9 mouse cellular contexts compared by ENCODE assay signal in genomic region chr2:181644361-181644760, GRCm38 (mm10). TPM values are rescaled to one million over a fixed set of nuclear protein-coding genes. Genes with fewer than 3 reads are reported as not detected.
DNase-seq lines count a peak whose midpoint lies in the region; ATAC-seq and TF ChIP-seq lines count a peak whose summit lies in the region.
"Had no signal": no experiment of that assay in that cellular context is flagged by ENCODE, and none has a peak within 500 bp of the region (broad histone marks: within the 10 kb centered on the region; RNA-seq: fewer than 3 reads in every experiment).

No protein-coding gene starts in this region.

- peaks cover 48% of the 10 kb centered on the region for H3K36me3 ChIP-seq in intestine, postnatal 0 days (ENCODE audit: control insufficient read depth, insufficient read depth)
- peaks cover 34% of the 10 kb centered on the region for H3K36me3 ChIP-seq in intestine, embryonic 15.5 days
- H3K36me3 ChIP-seq in E14TG2a.4 (ENCODE audit: insufficient read depth, low read length) = peaks cover 92% of the 10 kb centered on the region
- peaks cover 87% of the 10 kb centered on the region for H3K36me3 ChIP-seq in liver, embryonic 13.5 days
- peaks cover 37% of the 10 kb centered on the region for H3K36me3 ChIP-seq in spleen, adult 2 months (ENCODE audit: control insufficient read depth, insufficient read depth, low read length)

- peaks cover 6% of the 10 kb centered on the region; the same call in 1 of the 2 replicates for H3K4me1 ChIP-seq in intestine, postnatal 0 days (replicated peaks; ENCODE audit: control insufficient read depth, insufficient read depth, low read length)
- no peaks in the 10 kb centered on the region for H3K4me1 ChIP-seq in intestine, embryonic 15.5 days (replicated peaks)
- H3K4me1 ChIP-seq in E14TG2a.4 (replicated peaks; ENCODE audit: low read depth, low read length) = peaks cover 3% of the 10 kb centered on the region; the same call in 1 of the 2 replicates
- no peaks in the 10 kb centered on the region for H3K4me1 ChIP-seq in liver, embryonic 13.5 days (replicated peaks)
- no peaks in the 10 kb centered on the region for H3K4me1 ChIP-seq in spleen, adult 2 months (ENCODE audit: control insufficient read depth, insufficient read depth, insufficient read length)

- H3K9me3 ChIP-seq in intestine, postnatal 0 days (ENCODE audit: control insufficient read depth) = no peaks in the 10 kb centered on the region
- no peaks in the 10 kb centered on the region for H3K9me3 ChIP-seq in intestine, embryonic 15.5 days
- H3K9me3 ChIP-seq in E14TG2a.4 (ENCODE audit: low read length) = no peaks in the 10 kb centered on the region
- no peaks in the 10 kb centered on the region for H3K9me3 ChIP-seq in liver, embryonic 13.5 days (replicated peaks)

- no peaks in the 10 kb centered on the region for H3K27me3 ChIP-seq in intestine, postnatal 0 days (replicated peaks; ENCODE audit: control insufficient read depth, insufficient read depth, low read length)
- no peaks in the 10 kb centered on the region for H3K27me3 ChIP-seq in intestine, embryonic 15.5 days (replicated peaks)
- H3K27me3 ChIP-seq in E14TG2a.4 (ENCODE audit: insufficient read depth, low read length) = no peaks in the 10 kb centered on the region
- H3K27me3 ChIP-seq in liver, embryonic 13.5 days = no peaks in the 10 kb centered on the region
- no peaks in the 10 kb centered on the region for H3K27me3 ChIP-seq in spleen, adult 2 months (ENCODE audit: control insufficient read depth, insufficient read depth, low read length)

- peak; percentile 23 for DNase-seq in adrenal gland, adult 8-10 months
- peak; percentile 40 for DNase-seq in liver, embryonic 13.5 days
- DNase-seq in spleen, adult 2 months (ENCODE audit: low read depth in 1 of 2, low spot score in 2 of 2) = peak; percentile 27 to 29
- no peak for DNase-seq in urinary bladder, adult 2 months (ENCODE audit: low spot score)

- TF ChIP-seq CTCF in intestine, postnatal 0 days (IDR thresholded peaks at IDR 0.05; ENCODE audit: low read depth) = peak; percentile 87
- TF ChIP-seq CTCF in E14TG2a.4 (conservative IDR thresholded peaks at IDR 0.05; ENCODE audit: low read length) = peak; percentile 88
- TF ChIP-seq CTCF in spleen, adult 2 months (IDR thresholded peaks at IDR 0.05; ENCODE audit: extremely low read depth, insufficient read depth, insufficient read length, insufficient replicate concordance) = peak; percentile 38; the same call in 1 of the 2 replicates

- no peak overlapping the region for H3K4me3 ChIP-seq in intestine, postnatal 0 days (ENCODE audit: low read depth, low read length)
- no peak overlapping the region for H3K4me3 ChIP-seq in intestine, embryonic 15.5 days (replicated peaks)
- H3K4me3 ChIP-seq in E14TG2a.4 (replicated peaks; ENCODE audit: low read length) = no peak overlapping the region
- no peak overlapping the region for H3K4me3 ChIP-seq in liver, embryonic 13.5 days (replicated peaks)
- no peak overlapping the region for H3K4me3 ChIP-seq in spleen, adult 2 months (ENCODE audit: extremely low read depth, insufficient read depth, insufficient read length)

- H3K4me2 ChIP-seq in intestine, postnatal 0 days (replicated peaks; ENCODE audit: low read depth) = no peak overlapping the region
- H3K4me2 ChIP-seq in intestine, embryonic 15.5 days (replicated peaks) = no peak overlapping the region
- no peak overlapping the region for H3K4me2 ChIP-seq in liver, embryonic 13.5 days

- WGBS in intestine, postnatal 0 days = 80% methylated on average over 2 of the region's 2 CpGs
- WGBS in intestine, embryonic 15.5 days = 94% methylated on average over 2 of the region's 2 CpGs
- 71% methylated on average over 2 of the region's 2 CpGs for WGBS in liver, embryonic 13.5 days (ENCODE audit: insufficient replicate concordance)
- WGBS in spleen, adult 2 months = 85% methylated on average over 2 of the region's 2 CpGs

- TF ChIP-seq POLR2A in spleen, adult 2 months (IDR thresholded peaks at IDR 0.05; ENCODE audit: low read depth, low read length) = no peak

- no peak for ATAC-seq in intestine, postnatal 0 days
- ATAC-seq in intestine, embryonic 15.5 days = no peak
- ATAC-seq in erythroid progenitor cell, adult 5-6 weeks (replicated peaks; ENCODE audit: low FRiP score, poor library complexity, severe bottlenecking) = peak; percentile 63; the same call in 1 of the 2 replicates
- ATAC-seq in liver, embryonic 13.5 days (ENCODE audit: low read depth) = no peak

- no peak overlapping the region for H3K9ac ChIP-seq in intestine, postnatal 0 days (ENCODE audit: low read depth, low read length)
- H3K9ac ChIP-seq in intestine, embryonic 15.5 days = no peak overlapping the region
- no peak overlapping the region for H3K9ac ChIP-seq in liver, embryonic 13.5 days

- H3K27ac ChIP-seq in intestine, postnatal 0 days (ENCODE audit: low read depth, low read length) = no peak overlapping the region
- no peak overlapping the region for H3K27ac ChIP-seq in intestine, embryonic 15.5 days
- no peak overlapping the region for H3K27ac ChIP-seq in liver, embryonic 13.5 days
- H3K27ac ChIP-seq in spleen, adult 2 months (ENCODE audit: insufficient read depth, low read length) = no peak overlapping the region

RNA-seq across cellular contexts. Expression of gene Gm29797, which starts 12.5 kb away (rescaled TPM):
- 0.26 and 0.55 TPM in 2 replicates for polyA plus RNA-seq in intestine, postnatal 0 days (2015; fragmentation: Nextera tagmentation; extraction: Ambion mirVana)
- 1.3 and 3.1 TPM in 2 replicates for polyA plus RNA-seq in intestine, embryonic 15.5 days (2015; fragmentation: Nextera tagmentation; extraction: Ambion mirVana)
- total RNA-seq in adrenal gland, adult 8-10 months (2022) = under 1 TPM in 1 of 4 experiments, not detected in 3; 0.38 TPM
- not detected in 2 replicates for total RNA-seq in erythroid progenitor cell, adult 5-6 weeks (2015; ENCODE audit: low replicate concordance)
- not detected in 2 replicates for total RNA-seq in erythroid progenitor cell, adult 5-6 weeks (2017; ENCODE audit: low replicate concordance)
- not detected in 2 replicates for polyA plus RNA-seq in liver, embryonic 13.5 days (2015; fragmentation: Nextera tagmentation; extraction: Ambion mirVana)
- 0.26 TPM in 1 of 2 replicates, not detected in the other for polyA plus RNA-seq in spleen, adult 2 months (2012; rRNA removed)
- polyA plus RNA-seq in urinary bladder, adult 2 months (2012; rRNA removed) = 0.11 TPM in 1 of 2 replicates, not detected in the other
- polyA plus RNA-seq: gonadal fat pad, adult 2 months had no signal

RNA-seq across cellular contexts. Expression of gene Sox18, which starts 27.1 kb away (rescaled TPM):
- polyA plus RNA-seq in intestine, postnatal 0 days (2015; fragmentation: Nextera tagmentation; extraction: Ambion mirVana) = 24.7 and 28.5 TPM in 2 replicates
- polyA plus RNA-seq in intestine, embryonic 15.5 days (2015; fragmentation: Nextera tagmentation; extraction: Ambion mirVana) = 28.0 and 29.0 TPM in 2 replicates
- 10 to 100 TPM; 19.1 to 36.7 (median 32.9) TPM for total RNA-seq in adrenal gland, adult 8-10 months (2022)
- not detected in 2 replicates for total RNA-seq in erythroid progenitor cell, adult 5-6 weeks (2015; ENCODE audit: low replicate concordance)
- not detected in 2 replicates for total RNA-seq in erythroid progenitor cell, adult 5-6 weeks (2017; ENCODE audit: low replicate concordance)
- polyA plus RNA-seq in liver, embryonic 13.5 days (2015; fragmentation: Nextera tagmentation; extraction: Ambion mirVana) = 6.4 and 6.5 TPM in 2 replicates
- polyA plus RNA-seq in spleen, adult 2 months (2012; rRNA removed) = 47.5 and 73.4 TPM in 2 replicates
- 20.0 and 27.2 TPM in 2 replicates for polyA plus RNA-seq in urinary bladder, adult 2 months (2012; rRNA removed)

RNA-seq across cellular contexts. Expression of gene Tcea2, which starts 35.7 kb away (rescaled TPM):
- 6.8 and 8.0 TPM in 2 replicates for polyA plus RNA-seq in intestine, postnatal 0 days (2015; fragmentation: Nextera tagmentation; extraction: Ambion mirVana)
- 14.9 and 15.7 TPM in 2 replicates for polyA plus RNA-seq in intestine, embryonic 15.5 days (2015; fragmentation: Nextera tagmentation; extraction: Ambion mirVana)
- 10 to 100 TPM in 2 of 4 experiments, 1 to 10 TPM in 2; 6.6 to 16.4 (median 11.4) TPM for total RNA-seq in adrenal gland, adult 8-10 months (2022)
- total RNA-seq in erythroid progenitor cell, adult 5-6 weeks (2015; ENCODE audit: low replicate concordance) = 2.2 TPM in 1 of 2 replicates, not detected in the other
- total RNA-seq in erythroid progenitor cell, adult 5-6 weeks (2017; ENCODE audit: low replicate concordance) = 1.9 TPM in 1 of 2 replicates, not detected in the other
- 2.4 and 2.6 TPM in 2 replicates for polyA plus RNA-seq in liver, embryonic 13.5 days (2015; fragmentation: Nextera tagmentation; extraction: Ambion mirVana)
- 15.9 and 17.1 TPM in 2 replicates for polyA plus RNA-seq in spleen, adult 2 months (2012; rRNA removed)
- 27.8 and 38.0 TPM in 2 replicates for polyA plus RNA-seq in urinary bladder, adult 2 months (2012; rRNA removed)

RNA-seq across cellular contexts. Expression of gene Samd10, which starts 45.3 kb away (rescaled TPM):
- 18.5 and 18.8 TPM in 2 replicates for polyA plus RNA-seq in intestine, postnatal 0 days (2015; fragmentation: Nextera tagmentation; extraction: Ambion mirVana)
- polyA plus RNA-seq in intestine, embryonic 15.5 days (2015; fragmentation: Nextera tagmentation; extraction: Ambion mirVana) = 22.3 and 22.7 TPM in 2 replicates
- total RNA-seq in adrenal gland, adult 8-10 months (2022) = 10 to 100 TPM; 16.1 to 33.3 (median 21.8) TPM
- 4.0 TPM in 1 of 2 replicates, not detected in the other for total RNA-seq in erythroid progenitor cell, adult 5-6 weeks (2015; ENCODE audit: low replicate concordance)
- 0.08 and 0.77 TPM in 2 replicates for total RNA-seq in erythroid progenitor cell, adult 5-6 weeks (2017; ENCODE audit: low replicate concordance)
- 2.2 and 2.4 TPM in 2 replicates for polyA plus RNA-seq in liver, embryonic 13.5 days (2015; fragmentation: Nextera tagmentation; extraction: Ambion mirVana)
- polyA plus RNA-seq in spleen, adult 2 months (2012; rRNA removed) = 15.0 and 22.8 TPM in 2 replicates
- 14.7 and 20.2 TPM in 2 replicates for polyA plus RNA-seq in urinary bladder, adult 2 months (2012; rRNA removed)

RNA-seq across cellular contexts. Expression of gene Rgs19, which starts 49.4 kb away (rescaled TPM):
- 11.3 and 12.7 TPM in 2 replicates for polyA plus RNA-seq in intestine, postnatal 0 days (2015; fragmentation: Nextera tagmentation; extraction: Ambion mirVana)
- polyA plus RNA-seq in intestine, embryonic 15.5 days (2015; fragmentation: Nextera tagmentation; extraction: Ambion mirVana) = 37.4 and 39.4 TPM in 2 replicates
- total RNA-seq in adrenal gland, adult 8-10 months (2022) = 10 to 100 TPM; 23.7 to 26.0 (median 25.3) TPM
- total RNA-seq in erythroid progenitor cell, adult 5-6 weeks (2015; ENCODE audit: low replicate concordance) = 84.0 and 98.9 TPM in 2 replicates
- total RNA-seq in erythroid progenitor cell, adult 5-6 weeks (2017; ENCODE audit: low replicate concordance) = 17.1 and 33.1 TPM in 2 replicates
- polyA plus RNA-seq in liver, embryonic 13.5 days (2015; fragmentation: Nextera tagmentation; extraction: Ambion mirVana) = 17.7 and 19.9 TPM in 2 replicates
- polyA plus RNA-seq in spleen, adult 2 months (2012; rRNA removed) = 209 and 239 TPM in 2 replicates
- 40.4 and 51.8 TPM in 2 replicates for polyA plus RNA-seq in urinary bladder, adult 2 months (2012; rRNA removed)

Comparison
In these comparisons a context has a peak if more than half of its experiments do, and no peak if none do; other contexts are left out.
1. CTCF ChIP-seq: peak in every context shown above with its lines; median percentile 88 in E14TG2a.4; 87 in intestine, postnatal 0 days; 38 in spleen, adult 2 months.